Mouse (Mus musculus): ENCODE results near the gene Emilin2. TPM values are rescaled to one million over a fixed set of nuclear protein-coding genes. Genes with fewer than 3 reads are reported as not detected.

The Emilin2 gene
- total RNA-seq, 2 experiments from 2014 or later = 2.9 to 3.1 TPM

DNA sequence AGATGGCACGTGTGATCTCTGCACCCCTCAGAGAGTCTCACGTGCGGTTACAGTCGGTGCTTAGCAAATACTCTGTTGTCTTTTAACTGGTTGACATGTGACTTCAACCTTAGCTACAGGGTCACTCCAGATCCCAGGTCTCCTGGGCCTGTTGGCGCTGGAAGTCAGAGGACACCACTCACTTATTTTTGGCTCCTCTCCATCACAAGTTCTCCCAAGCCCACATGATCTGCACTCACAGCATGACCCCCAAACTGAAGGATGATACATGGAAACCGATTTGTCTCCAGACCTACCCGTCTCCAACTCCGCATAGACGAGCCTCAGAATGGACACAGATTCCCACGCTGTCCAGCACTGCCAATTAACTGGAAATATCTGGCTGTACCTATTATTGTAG lies 43.6 kb downstream of the Emilin2 start:
- intact Hi-C loops (cut with DNase I) = no loop called here
- no peak for DNase-seq

DNA sequence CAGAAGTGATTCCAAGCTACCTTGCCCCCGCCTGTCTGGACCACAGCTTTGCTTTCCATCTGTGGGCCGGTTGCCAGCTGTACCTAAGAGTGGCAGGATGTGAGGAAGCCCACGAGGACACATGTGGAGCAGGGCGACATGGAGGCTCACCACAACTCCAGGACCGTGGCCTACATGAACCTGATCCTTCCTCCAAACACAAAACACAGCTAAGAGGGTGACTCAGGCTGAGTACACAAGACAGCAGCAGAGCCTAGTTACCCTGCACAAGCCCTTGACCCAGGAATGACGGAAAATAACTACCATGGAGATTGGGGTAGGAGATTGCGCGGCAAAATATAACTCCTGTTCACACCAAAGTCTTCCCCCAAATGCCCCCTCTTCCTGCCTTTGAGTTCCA lies 44.4 kb downstream of the Emilin2 start:
- intact Hi-C loops (cut with DNase I) = no loop called here
- DNase-seq = no peak

DNA sequence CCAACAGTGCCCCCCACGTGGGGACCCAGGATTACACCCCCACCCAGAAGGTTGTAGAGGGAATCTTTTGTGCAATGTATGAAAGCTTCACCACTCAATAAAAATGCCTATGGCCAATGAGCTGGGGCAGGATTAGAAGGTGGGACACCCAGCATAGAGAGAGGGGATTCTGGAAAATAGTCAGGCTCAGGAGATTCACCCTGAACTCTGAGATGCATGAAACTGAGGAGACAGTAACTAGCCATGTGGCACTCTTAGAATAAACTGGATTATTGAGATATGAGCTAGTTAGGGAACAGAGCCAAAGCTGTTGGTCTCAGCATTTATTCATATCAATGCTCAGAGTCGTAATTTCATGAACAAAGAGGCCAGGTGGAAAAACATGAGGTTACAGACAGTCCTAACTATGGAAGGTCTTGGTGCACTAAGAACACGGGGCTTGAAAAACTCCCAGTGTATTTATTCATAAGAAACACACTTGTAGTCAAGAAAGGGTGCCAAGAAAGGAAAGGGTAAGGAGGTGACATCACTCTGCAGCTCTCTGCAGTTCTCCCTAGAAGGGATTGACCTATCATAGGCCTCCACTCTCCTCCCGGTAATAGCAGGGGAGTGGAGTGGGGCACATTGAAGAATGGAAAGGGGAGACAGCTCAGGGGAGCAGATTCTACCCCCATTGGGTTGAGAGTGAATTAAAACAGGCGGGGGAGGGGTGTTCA lies 46.3 kb downstream of the Emilin2 start:
- intact Hi-C loops (cut with DNase I) = no loop called here
- no peak for DNase-seq

DNA sequence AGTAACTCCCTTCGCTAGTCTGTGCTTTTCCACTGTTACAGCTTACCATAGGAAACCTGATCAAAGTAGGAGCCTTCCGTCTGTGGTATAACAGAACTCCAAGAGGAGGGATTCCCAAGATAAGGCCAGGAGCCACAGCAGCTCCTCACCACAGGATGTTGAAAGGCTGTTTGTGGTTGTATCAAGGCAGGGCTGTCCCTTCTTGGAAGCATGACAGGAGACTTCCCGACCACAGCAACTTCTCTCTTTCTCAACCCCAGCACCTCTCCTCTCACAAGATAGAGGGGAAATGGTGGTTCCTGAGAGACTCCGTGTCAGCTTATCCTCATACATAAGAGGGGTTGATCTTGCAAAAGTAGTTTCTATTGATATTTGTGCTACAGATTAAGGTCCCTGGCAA lies 47.0 kb downstream of the Emilin2 start:
- no peak for DNase-seq
- intact Hi-C loops (cut with DNase I) = no loop called here

DNA sequence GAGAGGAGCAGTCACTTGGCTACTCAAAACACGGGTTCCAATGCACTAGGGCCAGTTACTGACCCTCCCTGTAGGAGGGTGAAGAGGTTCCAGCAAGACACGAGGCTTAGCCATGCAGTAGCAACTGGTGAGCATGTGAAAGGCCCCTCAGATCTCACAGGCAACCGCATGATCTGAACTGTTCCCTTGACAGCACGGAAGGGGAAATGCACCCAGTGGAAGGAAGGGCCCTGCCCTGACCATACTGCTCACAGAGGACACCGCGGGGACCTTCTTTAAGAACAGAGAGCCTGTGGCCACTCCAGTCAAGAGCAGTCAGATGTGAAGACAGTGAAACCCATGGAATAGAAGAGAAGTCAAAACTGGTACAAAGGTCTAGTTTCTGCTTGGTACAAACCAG lies 48.6 kb downstream of the Emilin2 start:
- intact Hi-C loops (cut with DNase I) = no loop called here
- DNase-seq = no peak

DNA sequence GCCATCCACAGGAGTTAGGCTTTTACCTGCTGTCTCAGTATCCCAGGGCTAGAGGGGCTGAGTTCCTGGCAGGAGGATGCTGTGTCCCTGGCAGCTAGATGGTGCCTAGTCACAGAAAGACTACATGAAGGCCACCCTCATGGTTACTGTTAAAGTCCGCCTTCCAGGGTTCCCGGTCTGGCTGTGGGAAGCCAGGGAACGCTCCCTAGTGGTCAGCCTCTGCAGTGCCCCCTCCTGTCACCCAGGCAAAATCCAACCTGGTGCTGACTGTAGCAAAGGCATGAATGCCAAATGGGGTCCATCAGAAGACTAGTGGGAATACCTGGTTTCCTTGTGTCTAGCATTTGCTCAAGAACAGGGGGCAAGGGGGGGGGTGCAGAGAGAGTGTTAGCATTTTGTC lies 51.1 kb downstream of the Emilin2 start:
- intact Hi-C loops (cut with DNase I) = no loop called here
- DNase-seq = no peak

DNA sequence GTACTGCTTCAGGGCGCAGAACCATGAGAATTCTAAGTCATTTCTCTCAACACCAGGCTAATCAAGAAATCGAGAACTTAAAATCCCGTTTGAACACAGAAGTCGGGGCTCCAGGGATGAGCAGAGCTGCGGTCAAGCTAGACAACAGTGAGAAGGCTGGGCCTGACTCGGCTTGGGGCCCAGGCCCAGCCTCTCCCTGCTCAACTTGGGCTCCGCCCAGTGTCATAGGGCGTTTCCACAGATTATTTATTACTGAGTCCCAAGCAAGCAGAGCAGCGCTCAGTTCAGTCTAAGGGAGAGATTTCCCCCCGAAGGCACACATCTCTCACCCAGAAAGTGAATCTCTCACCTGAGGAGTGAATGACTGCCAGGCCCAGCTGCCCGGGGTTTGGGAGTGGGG lies 52.1 kb downstream of the Emilin2 start:
- no peak for DNase-seq
- intact Hi-C loops (cut with DNase I) = no loop called here

DNA sequence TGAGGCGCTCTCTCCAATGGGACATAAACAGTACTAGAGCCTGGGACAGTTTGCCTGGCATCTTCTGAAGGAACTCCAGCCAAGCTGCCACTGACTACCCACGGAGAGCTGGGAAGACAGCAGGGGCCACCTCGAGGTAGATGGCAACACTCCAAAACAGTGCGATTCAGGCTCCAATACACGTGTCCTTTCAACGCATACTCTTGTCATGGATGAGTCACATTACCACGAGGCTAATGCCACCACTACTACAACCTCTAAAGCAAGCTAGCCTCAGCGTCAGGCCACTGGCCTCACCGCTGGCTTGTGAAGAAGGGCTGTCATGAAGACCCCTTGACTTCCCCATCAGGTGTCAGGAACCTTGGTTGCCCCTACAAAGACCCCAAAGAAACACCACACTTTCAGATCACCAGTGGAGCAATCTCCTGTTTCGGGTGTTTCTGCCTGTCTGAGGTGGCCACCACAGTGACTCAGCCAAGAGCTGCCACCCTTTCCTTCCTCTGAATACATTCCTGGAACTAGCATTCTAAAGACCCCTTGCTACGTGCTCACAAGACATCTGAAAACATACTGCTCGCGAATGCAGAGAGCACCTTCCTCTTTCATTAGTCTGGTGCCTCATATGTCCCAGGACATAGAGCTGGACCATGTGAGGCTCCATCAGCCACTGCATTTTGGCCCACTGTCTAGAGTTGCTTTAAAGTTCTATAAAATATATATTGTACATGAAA lies 54.8 kb downstream of the Emilin2 start:
- no peak for DNase-seq
- intact Hi-C loops (cut with DNase I) = no loop called here

DNA sequence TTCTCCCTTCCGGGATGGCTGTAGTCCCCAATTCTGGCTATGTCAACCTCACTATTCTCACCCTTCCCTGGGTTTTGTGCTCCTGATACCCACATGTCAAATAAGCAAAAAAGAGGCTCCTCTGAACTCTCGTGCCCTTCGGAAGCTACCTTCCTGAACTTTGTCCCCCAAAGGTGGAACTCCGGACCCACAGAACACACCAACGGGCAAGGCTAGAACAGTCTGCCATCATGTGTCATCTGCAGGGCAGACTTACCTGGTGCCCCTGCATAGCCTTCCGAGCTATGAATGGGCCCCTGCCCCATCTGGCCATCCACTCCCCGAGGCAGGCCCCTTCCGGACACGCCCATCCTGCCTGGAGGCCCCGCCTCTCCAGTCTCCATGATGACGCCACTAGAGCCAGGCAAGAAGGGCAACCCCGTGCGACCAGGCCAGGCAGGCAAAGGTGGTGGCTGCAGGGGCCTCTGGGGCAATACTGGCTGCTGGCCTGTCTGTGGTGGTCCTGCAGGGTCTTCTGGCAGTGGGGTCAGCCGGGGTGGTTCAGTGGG lies 55.6 kb downstream of the Emilin2 start:
- intact Hi-C loops (cut with DNase I) = no loop called here

DNA sequence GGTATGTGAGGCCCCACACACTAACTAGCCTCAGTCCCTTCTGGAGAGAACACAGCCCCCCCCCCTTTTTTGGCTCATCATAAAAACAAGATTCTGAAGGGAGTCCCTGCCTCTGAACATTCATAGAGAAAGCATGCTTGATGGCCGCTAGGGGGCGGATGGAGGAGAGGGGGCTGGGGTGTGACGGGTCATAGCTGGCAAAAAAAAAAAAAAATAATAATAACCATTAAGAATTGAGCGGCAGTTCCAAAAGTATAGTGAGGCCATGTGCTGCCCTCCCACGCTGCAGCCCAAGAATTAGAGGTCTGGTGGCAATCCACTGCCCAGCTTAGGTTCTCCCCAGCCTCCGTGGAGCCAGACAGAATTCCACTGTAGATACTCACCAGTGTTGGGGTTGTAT lies 57.0 kb downstream of the Emilin2 start:
- intact Hi-C loops (cut with DNase I) = no loop called here
- DNase-seq = peak; percentile 51

More for the DNA sequence above, 55.6 kb downstream of the Emilin2 start:
- DNase-seq = no peak

DNA sequence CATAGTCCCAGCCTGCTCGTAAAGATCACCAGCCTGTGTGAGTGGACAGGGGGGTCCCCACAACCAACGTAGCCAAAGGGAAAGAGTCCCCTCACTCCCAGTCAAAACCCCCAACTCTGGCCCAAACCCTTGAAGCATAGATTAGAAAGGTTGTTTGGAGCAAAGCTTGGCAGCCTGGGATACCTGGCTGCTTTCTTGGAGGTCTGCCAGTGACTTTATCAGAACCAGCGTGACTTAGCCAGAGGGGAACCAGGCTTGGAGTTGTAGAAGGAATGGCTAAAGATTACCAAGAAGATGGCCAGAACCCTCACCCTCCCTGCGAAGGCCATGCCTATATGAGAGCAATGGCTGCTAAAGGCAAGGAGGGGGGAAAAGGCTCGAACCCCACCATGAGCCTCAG lies 57.7 kb downstream of the Emilin2 start:
- no peak for DNase-seq
- intact Hi-C loops (cut with DNase I) = no loop called here

DNA sequence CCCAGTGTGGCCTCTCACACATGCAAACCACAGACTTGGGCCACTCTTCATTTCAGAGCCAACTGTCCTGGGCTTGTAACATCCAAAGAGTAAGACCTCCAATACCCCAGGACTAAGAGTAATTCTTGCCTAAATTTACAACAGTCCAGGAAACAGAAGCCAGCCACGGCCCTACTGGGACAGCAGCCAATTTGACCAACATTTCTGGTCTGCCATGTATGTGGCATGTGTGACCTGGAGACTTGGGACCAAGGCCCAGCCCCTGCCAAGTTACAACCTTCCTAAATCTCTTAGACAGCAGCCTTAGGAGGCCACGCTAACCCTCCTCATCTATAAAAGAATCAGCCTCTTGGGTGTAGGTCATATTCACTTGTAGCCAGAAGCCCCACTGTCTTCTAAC lies 58.4 kb downstream of the Emilin2 start:
- intact Hi-C loops (cut with DNase I) = no loop called here
- no peak for DNase-seq

DNA sequence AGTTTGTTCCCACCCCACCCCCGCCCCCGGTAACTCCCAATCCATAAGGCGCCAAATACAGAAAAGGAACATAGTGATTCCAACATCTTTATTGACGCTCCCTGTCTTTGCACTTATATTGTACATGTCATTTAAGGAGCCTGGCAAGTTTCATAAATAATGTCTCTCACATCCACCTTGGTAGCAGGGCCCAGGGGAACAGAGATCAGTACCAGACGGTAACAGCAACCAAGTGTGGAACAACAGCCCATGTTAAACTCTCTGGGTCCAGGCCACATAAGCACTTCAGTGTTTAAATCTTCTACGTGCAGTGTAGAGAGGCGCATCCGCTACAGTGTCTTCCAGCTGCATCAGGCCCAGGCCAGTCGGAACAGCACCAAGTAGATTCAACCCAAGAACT lies 59.7 kb downstream of the Emilin2 start:
- intact Hi-C loops (cut with DNase I) = no loop called here
- no peak for DNase-seq

DNA sequence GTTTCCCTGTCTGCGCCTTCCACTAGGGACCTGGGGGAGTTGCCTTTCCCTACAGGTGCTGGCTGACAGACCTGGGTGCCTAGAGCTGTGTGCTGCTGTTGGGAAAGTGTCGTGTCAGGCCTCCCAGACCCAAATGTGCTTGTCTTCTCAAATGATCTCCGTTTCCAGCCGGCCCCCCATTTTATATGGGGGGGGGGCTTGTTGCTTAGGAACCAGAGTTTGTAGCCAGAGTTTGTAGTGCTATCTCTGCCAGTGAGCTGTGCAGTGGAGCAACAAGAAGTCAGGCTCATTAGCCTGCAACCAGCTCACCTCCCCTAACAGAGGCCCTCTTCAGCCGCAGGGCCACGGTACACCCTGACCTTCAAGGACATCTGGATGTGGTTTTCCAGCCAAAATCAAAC lies 60.2 kb downstream of the Emilin2 start:
- DNase-seq = no peak
- intact Hi-C loops (cut with DNase I) = no loop called here

DNA sequence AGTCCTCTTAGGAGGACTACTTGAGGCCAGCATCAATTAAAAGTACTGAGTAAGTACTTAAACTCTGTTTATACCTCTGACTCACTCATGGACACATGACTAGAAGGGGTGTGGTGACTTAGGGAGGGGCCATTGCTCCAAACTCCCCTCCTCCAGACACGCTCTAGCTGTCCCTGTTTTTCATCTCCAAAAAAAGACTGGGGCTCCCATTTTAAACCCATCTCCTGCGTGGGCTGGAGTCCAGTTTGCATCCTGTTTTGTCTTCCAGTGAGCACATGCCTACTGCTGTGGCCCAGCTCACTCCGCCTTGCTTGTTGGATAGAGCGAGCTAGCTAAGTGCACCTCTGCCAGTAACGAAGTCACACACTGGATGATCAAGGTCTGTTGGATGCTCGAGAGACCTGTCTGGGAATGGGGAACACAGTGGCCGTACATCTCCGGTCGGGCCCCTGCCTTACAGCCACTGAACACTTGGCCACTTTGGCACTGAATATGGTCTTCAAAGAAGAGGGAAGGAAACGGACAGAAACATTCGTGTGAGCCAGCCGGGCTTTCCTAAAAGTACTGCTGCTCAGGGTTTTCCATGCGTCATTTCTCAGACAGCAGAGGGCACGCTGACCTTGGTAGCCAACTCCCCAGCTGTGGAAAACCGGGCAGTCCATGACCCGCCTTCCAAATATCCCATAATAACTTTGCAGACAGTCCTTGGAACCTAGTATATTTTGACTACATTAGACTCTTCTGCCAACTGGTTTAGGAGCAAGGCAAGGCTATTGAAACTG lies 60.8 kb downstream of the Emilin2 start:
- intact Hi-C loops (cut with DNase I) = no loop called here
- no peak for DNase-seq

DNA sequence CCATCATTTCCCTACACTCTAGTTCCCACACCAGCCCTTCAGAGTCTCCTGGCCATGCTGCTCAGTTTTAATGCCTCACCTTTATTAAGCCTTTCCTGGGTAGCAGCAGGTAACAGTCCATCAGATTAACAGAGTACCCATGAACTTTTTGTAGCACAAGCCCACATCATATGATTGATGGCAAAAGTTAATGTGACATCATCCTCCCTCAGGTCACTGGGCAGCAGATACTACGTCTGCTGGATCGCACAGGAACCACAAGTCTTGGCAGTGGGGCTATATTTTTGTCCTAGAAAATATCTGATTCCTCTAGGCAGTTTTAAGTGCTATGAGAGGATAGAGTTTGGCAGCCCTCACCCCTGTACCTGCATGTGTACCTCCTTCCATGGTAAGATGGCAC lies 61.7 kb downstream of the Emilin2 start:
- intact Hi-C loops (cut with DNase I) = no loop called here
- no peak for DNase-seq

DNA sequence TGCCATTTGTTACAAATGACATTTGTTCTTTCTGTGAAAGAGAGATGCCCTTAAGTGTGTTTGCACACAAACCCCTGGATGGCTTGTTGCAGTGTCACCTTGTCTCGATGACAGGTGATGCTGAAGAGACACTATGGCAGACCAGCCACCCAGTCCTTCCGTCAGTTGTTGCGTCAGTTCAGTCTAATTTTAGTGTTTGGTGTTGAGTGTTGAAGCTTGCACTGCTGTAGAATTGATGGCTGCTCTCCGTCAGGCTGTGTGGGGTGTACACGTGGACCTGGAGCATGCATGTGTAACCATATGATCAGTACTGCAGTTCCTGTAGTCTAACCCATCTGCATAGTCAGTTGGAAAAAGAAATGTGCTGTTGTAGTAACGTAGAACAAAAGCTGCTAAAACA lies 62.8 kb downstream of the Emilin2 start:
- intact Hi-C loops (cut with DNase I) = no loop called here
- DNase-seq = no peak

DNA sequence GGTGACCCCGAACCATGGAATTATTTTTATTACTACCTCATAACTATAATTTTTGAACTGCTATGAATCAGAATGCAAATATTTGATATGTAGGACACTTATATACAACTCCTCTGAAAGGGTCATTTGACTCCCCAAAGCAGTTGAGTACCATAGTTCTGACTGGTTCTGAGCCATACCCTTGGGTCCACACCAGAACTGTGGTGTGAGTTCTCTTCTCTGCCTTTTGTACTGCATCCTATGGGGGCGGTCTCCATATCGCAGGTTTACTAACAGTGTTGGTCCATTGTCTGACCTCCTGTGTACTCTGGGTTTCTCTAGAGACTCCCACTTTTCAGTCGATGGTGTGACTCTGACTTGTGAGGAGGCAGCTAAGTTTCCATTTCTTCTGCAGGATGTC lies 65.8 kb downstream of the Emilin2 start:
- DNase-seq = no peak
- intact Hi-C loops (cut with DNase I) = no loop called here

DNA sequence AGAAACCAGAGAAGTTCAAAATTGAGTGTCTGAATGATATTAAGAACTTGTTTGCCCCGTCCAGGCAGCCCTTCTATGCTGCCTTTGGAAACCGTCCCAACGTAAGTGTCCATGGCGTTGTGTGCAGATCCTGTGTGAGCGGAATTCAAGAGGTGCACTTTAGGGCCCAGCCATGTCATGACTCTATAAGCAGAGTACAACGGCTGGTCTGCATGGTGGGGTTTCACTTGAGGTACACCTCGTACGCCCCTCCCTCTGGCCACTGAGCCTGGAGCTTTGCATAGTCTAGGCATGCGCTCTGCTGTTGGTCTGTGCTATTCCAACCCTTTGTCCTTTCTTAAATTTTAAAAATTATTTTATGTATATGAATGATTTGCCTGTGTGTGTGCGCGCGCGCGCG lies 66.6 kb downstream of the Emilin2 start:
- intact Hi-C loops (cut with DNase I) = no loop called here
- no peak for DNase-seq

DNA sequence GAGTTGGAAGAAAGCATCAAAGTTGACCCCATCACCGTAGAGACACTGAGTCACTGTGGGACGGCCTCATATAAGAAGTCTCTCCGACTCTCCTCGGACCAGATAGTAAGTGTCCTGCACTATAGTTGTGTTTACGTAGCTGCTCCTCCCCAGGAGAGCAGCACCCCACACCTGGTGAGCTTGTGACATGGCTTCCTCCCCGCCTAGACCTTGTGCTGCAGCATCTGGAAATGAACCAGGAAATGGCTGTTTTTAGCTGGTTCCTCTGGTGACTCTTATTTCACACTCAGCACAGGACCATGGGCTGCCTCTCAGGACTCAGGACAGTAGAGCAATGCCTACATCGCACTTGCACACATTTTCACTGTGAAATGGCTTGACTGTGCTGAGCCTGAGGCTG lies 69.1 kb downstream of the Emilin2 start:
- intact Hi-C loops (cut with DNase I) = no loop called here
- no peak for DNase-seq

DNA sequence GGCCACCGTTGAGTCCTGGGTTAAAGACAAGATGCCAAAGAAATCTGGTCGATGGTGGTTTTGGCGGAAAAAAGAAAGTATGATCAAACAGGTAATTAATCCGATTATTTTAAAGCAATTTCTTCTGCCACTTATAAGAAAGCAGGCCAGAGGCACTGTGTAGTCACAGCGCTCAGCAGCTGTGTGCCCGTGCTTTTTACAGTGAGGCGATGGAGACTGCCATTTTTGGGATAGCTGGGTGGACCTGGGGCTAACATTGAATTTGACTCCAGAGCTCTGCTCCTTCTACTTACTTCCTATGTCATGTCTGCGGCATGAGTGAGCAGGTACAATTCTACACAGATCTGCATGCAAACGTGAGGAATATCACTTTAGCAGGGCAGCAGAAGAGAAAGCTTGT lies 71.0 kb downstream of the Emilin2 start:
- no peak for DNase-seq
- intact Hi-C loops (cut with DNase I) = no loop called here

DNA sequence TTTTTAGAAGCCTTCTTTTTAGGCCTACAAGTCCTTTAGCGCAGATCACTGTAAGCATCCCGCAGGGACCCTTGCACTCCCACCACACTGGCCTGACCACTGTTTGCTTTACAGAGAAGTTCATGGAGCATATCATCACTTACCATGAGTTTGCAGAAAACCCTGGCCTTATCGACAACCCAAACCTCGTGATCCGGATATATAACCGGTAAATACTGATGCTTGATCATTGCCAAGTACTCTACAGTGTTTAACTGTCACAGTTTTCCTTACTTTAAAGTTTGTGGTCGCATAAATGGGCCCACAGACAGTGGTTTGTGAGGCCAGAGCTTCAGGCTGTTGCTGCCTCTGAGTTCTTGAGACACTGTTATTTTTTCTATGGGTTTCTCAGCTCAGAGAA lies 73.3 kb downstream of the Emilin2 start:
- no peak for DNase-seq
- intact Hi-C loops (cut with DNase I) = no loop called here

Measured in left cerebral cortex, postnatal 4 days (tissue).